Mouse (Mus musculus): ENCODE measurements around the gene Slc24a2. TPM values are rescaled to one million over a fixed set of nuclear protein-coding genes. Genes with fewer than 3 reads are reported as not detected.

The Slc24a2 gene
- polyA plus RNA-seq, 1 experiment from 2014 or later = 0.01 TPM

DNA sequence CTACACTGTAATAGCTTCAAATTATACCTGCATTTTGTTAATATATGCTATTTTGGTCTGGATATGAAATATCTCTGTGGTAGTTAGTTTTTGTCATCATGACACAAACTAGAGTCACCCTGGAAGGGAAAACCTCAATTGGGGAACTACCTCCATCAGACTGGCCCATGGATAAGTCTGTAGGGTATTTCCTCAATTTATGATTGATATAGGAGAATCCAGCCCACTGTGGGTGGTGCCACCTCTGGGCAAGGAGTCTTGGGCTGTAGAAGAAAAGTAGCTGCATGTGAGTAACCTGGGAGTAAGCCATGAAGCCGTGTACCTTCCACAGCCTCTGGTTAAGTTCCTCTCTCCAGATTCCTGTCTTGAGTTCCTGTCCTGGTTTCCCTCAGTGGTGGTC, 281.5 kb downstream of the Slc24a2 start:
- no peaks in the 10 kb centered on the region for H3K27me3 ChIP-seq (ENCODE audit: control insufficient read depth, insufficient read depth, low read length)
- no peaks in the 10 kb centered on the region for H3K36me3 ChIP-seq (ENCODE audit: control insufficient read depth, insufficient read depth, low read length)

DNA sequence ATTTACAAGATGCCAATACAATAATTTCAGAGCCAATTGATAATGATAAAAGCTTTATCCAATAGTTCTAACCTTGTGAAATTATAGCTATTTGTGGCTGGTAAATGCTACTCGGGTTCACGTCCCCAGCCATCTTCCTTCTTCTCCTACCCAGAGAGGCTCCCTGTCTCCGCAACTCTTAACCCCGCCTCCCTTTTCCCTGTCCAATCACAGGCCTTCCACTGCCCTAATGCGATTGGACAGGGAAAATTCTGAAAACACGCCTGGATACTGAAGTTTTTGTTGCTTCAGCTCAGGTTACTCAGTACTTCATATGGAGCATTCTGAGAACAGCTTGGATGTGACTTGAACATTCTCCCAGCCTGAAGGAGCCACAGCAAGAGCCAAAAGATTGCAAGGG, 287.0 kb downstream of the Slc24a2 start:
- H3K9ac ChIP-seq (ENCODE audit: low read length) = no peak overlapping the region
- WGBS = 50% methylated on average over 6 of the region's 6 CpGs
- no peak overlapping the region for H3K4me2 ChIP-seq (ENCODE audit: low read depth, severe bottlenecking)
- no peaks in the 10 kb centered on the region for H3K9me3 ChIP-seq (ENCODE audit: control insufficient read depth, low read length)
- ATAC-seq (ENCODE audit: insufficient number of reproducible peaks, low FRiP score, low TSS enrichment, low read depth) = no peak
- no peaks in the 10 kb centered on the region for H3K4me1 ChIP-seq (ENCODE audit: control insufficient read depth, insufficient read depth, low read length)
- H3K36me3 ChIP-seq (ENCODE audit: control insufficient read depth, insufficient read depth, low read length) = no peaks in the 10 kb centered on the region
- no peak overlapping the region for H3K27ac ChIP-seq (replicated peaks; ENCODE audit: low read depth, low read length)
- no peaks in the 10 kb centered on the region for H3K27me3 ChIP-seq (ENCODE audit: control insufficient read depth, insufficient read depth, low read length)
- DNase-seq (ENCODE audit: low spot score) = no peak
- no peak overlapping the region for H3K4me3 ChIP-seq (ENCODE audit: low read depth, low read length)

More for the DNA sequence above, 281.5 kb downstream of the Slc24a2 start:
- no peak overlapping the region for H3K4me3 ChIP-seq (ENCODE audit: low read depth, low read length)
- DNase-seq (ENCODE audit: low spot score) (no peak), ATAC-seq (ENCODE audit: insufficient number of reproducible peaks, low FRiP score, low TSS enrichment, low read depth) (no peak)
- H3K9me3 ChIP-seq (ENCODE audit: control insufficient read depth, low read length) = no peaks in the 10 kb centered on the region
- no peak overlapping the region for H3K27ac ChIP-seq (replicated peaks; ENCODE audit: low read depth, low read length)
- no peak overlapping the region for H3K4me2 ChIP-seq (ENCODE audit: low read depth, severe bottlenecking)
- H3K9ac ChIP-seq (ENCODE audit: low read length) = no peak overlapping the region
- 90% methylated on average over 1 of the region's 1 CpGs for WGBS
- no peaks in the 10 kb centered on the region for H3K4me1 ChIP-seq (ENCODE audit: control insufficient read depth, insufficient read depth, low read length)

DNA sequence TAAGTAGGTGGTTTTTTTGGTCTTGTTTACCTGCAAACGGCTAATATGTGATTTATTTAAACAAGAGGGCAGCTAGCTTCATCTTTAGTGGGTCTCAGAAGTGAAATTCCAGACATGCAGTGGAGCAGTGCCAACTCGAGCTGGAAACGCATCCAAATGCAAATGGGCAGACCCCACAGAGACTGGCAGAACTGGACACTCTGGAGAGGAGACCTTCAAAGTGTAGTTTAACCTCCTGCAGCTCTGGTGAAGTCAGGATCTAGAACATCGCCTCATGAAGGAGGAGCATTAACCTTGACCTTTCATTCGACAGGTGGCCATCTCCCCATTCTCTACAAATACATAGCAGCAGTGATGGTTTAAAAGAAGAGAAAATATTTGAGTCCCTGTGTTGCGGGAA, 287.6 kb downstream of the Slc24a2 start:
- no peak overlapping the region for H3K27ac ChIP-seq (replicated peaks; ENCODE audit: low read depth, low read length)
- no peaks in the 10 kb centered on the region for H3K27me3 ChIP-seq (ENCODE audit: control insufficient read depth, insufficient read depth, low read length)
- DNase-seq (ENCODE audit: low spot score) (no peak), ATAC-seq (ENCODE audit: insufficient number of reproducible peaks, low FRiP score, low TSS enrichment, low read depth) (no peak)
- WGBS = 91% methylated on average over 6 of the region's 6 CpGs
- no peak overlapping the region for H3K9ac ChIP-seq (ENCODE audit: low read length)
- H3K4me2 ChIP-seq (ENCODE audit: low read depth, severe bottlenecking) = no peak overlapping the region
- no peaks in the 10 kb centered on the region for H3K4me1 ChIP-seq (ENCODE audit: control insufficient read depth, insufficient read depth, low read length)
- no peak overlapping the region for H3K4me3 ChIP-seq (ENCODE audit: low read depth, low read length)
- H3K9me3 ChIP-seq (ENCODE audit: control insufficient read depth, low read length) = no peaks in the 10 kb centered on the region
- H3K36me3 ChIP-seq (ENCODE audit: control insufficient read depth, insufficient read depth, low read length) = no peaks in the 10 kb centered on the region

DNA sequence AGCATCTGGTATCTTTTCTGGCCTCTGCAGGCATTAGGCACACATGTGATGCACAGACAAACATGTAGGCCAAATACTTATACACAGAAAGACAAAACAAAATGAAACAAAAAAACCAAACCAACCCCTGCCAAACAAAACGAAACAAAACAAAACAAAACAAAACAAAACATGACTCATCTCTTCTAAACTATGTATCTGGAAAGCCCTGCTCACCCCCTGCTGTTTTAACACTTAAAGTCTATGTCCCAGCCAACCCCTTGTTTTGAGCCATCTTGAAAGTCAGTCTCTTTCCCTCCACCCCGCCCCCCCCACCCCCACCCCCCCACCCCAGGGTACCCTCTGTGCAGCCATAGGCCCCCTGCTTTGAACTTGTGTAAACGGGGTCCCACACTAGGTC, 293.6 kb downstream of the Slc24a2 start:
- Histone ChIP-seq H3K4me3 (ENCODE audit: low read depth, low read length) (no peak overlapping the region), H3K4me2 (ENCODE audit: low read depth, severe bottlenecking) (no peak overlapping the region), H3K27me3 (ENCODE audit: control insufficient read depth, insufficient read depth, low read length) (no peaks in the 10 kb centered on the region), H3K27ac (replicated peaks; ENCODE audit: low read depth, low read length) (no peak overlapping the region), H3K9me3 (ENCODE audit: control insufficient read depth, low read length) (no peaks in the 10 kb centered on the region), H3K36me3 (ENCODE audit: control insufficient read depth, insufficient read depth, low read length) (no peaks in the 10 kb centered on the region), H3K4me1 (ENCODE audit: control insufficient read depth, insufficient read depth, low read length) (no peaks in the 10 kb centered on the region), H3K9ac (ENCODE audit: low read length) (no peak overlapping the region)
- 67% methylated on average over 3 of the region's 3 CpGs for WGBS
- DNase-seq (ENCODE audit: low spot score) (no peak), ATAC-seq (ENCODE audit: insufficient number of reproducible peaks, low FRiP score, low TSS enrichment, low read depth) (no peak)

DNA sequence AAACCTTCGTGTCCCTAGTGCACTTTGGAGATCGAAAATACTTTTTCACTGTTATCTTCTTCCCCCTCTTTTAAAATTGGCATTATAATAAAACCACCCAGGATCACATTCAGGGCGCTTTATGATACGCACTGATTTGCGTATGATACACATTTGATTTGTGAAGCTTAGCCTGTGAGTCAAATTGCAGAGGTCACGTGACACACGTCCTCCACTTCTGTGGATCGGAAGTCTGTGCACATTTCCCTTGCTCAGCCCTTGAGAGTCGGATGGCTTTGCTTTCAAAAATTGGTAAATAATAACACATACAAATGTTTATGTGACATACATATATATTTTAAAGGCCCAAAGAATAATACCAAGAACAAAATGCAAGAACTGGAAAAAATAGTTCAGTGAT, 294.1 kb downstream of the Slc24a2 start:
- H3K4me1 ChIP-seq (ENCODE audit: control insufficient read depth, insufficient read depth, low read length) = no peaks in the 10 kb centered on the region
- no peak overlapping the region for H3K27ac ChIP-seq (replicated peaks; ENCODE audit: low read depth, low read length)
- H3K4me3 ChIP-seq (ENCODE audit: low read depth, low read length) = no peak overlapping the region
- ATAC-seq (ENCODE audit: insufficient number of reproducible peaks, low FRiP score, low TSS enrichment, low read depth) (no peak), DNase-seq (ENCODE audit: low spot score) (no peak)
- no peak overlapping the region for H3K4me2 ChIP-seq (ENCODE audit: low read depth, severe bottlenecking)
- H3K36me3 ChIP-seq (ENCODE audit: control insufficient read depth, insufficient read depth, low read length) = no peaks in the 10 kb centered on the region
- H3K9ac ChIP-seq (ENCODE audit: low read length) = no peak overlapping the region
- H3K27me3 ChIP-seq (ENCODE audit: control insufficient read depth, insufficient read depth, low read length) = no peaks in the 10 kb centered on the region
- no peaks in the 10 kb centered on the region for H3K9me3 ChIP-seq (ENCODE audit: control insufficient read depth, low read length)
- WGBS = 92% methylated on average over 9 of the region's 9 CpGs

All from limb, embryonic 11.5 days (tissue).